Mouse (Mus musculus) cerebellum, adult 8-10 months (tissue): ENCODE measurements around the gene Frmpd4.

Experiments
- DNase-seq: peaks from one replicate; pipeline ENCODE4 v3.0.0; 2022

Gene Frmpd4

GRCm38 (mm10) chrX:167522528-167522927 lies 1054.5 kb downstream of the Frmpd4 start:
- no peak for DNase-seq

DNA sequence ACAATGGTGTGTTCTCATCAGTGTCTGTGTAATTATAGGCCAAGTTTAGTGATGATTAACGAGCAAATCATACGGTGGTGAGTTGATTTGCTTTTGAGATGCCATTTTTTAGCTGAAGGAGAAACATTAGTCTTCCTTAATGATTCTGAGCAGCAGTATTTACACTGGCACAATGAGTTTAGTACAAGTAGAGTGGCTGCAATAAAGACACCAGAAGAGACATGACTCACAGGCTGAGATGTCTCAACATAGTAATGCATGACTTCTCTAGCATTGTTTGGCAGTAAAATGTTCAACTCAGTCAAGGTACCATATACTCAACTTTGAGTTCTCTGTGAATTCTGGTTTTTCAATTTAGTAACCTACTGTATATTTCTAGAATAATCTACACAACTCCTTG lies 1058.6 kb downstream of the Frmpd4 start:
- no peak for DNase-seq

DNA sequence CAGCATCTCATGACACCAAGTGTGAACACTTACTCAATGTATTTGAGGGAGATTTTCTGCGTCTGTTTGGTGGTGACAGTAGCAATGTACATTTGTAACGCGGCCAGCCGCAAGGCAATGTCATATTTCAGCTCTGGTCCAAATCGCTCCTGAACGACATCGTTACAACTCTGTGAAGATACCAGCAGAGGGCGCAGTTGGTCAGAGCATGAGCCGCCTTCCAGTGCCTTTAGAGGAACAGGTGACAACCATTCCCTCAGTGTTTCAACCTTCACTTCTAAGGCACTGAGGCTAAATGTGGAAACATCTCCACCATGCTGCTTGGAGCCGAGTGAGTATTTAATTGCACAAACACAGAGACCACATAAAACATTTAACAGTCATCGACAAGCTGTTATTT lies 1079.3 kb downstream of the Frmpd4 start:
- peak; percentile 41 for DNase-seq

DNA sequence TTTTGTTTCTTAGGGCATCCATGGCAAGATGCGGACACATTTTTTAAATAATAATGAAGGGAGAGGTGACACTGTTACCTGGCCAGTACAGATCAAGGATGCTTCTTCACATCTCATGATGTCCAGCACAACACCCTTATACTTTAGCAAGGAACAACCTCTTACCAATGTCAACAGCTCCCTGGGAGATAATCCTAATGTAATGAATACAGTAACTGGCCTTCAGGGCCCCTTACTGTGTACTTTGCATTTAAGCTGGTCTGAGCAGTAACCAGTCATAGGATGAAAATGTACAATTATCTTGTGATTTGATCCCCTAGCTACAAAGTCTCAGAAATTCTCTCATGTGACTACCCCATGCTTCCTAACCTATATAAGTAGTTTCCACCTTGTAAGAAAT lies 1084.8 kb downstream of the Frmpd4 start:
- DNase-seq: no peak

GRCm38 (mm10) chrX:167491589-167492207 lies 1085.3 kb downstream of the Frmpd4 start:
- DNase-seq: no peak

DNA sequence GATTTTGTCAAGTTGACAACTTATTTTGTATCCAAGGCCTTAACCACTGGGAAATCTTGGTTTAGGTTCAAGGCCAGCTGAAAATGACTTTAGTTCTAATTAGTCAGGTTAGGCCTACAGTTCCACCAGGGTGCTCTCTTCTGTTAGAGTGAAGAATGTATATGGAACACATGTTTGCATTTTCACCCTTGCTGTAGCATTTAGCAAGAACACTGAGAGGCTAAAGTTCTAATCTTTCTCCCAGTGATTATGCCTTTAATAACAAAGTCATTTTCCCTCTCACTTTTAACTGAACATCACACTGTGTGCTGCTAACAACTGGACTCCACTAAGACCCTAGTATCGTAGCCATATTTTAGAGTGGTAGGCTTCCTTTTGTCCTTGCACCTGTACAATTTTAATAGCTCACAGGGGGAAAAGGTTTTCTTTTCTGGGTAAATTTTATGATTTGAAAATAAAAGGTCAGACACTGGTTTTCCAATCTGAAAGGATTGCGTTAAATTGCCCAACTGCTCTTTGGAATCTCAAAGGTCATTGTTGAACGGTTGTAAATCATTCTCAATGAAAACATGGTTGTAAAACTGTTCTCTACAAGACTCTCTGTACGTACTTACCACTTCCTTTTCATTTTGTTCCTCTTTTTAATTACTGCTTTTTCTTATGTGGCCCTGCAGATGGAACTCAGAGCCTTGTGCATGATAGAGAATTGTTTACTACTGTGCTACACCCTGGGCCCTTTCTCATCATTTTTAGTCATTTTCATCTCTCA lies 1093.4 kb downstream of the Frmpd4 start:
- no peak for DNase-seq

GRCm38 (mm10) chrX:167477636-167478035 lies 1099.4 kb downstream of the Frmpd4 start:
- DNase-seq: no peak

GRCm38 (mm10) chrX:167434883-167435282 lies 1142.1 kb downstream of the Frmpd4 start:
- no peak for DNase-seq

DNA sequence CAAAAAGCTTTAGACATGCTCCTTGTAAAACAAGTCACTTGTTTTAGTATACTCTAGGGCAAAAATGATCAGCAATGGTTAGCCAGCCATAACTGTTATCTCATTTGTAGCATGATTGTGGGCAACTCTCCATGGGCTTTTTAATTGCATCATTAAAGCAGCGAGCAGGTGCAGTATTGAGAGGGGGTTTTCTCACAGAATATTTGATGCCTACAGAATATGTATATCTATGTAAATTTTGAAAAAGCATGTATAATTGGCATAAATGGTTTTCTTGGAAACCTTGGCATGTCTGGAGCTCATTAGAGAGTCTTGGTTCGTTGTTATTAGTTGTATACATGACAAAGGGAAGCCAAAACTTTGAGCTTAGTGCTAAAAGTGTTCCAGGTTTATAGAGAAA lies 1143.1 kb downstream of the Frmpd4 start:
- DNase-seq: no peak
